Mouse (Mus musculus) liver, adult 2 months (tissue): ENCODE results near the gene Anapc2. TPM values are rescaled to one million over a fixed set of nuclear protein-coding genes. Genes with fewer than 3 reads are reported as not detected.
"Not testable (repeated sequence)": the region's sequence is repeated elsewhere in the genome, so short reads cannot be mapped to it uniquely, and the experiment has no call there.

Experiments
- DNase-seq: peaks from one replicate; pipeline ENCODE4 v3.0.0-alpha.2; 2011; ENCODE audit warnings: low read depth, low spot score; ENCODE audit errors: extremely low read depth
- H3K27ac ChIP-seq: fragments of 200-500 bp; replicated peaks from 2 replicates; pipeline ENCODE4 v1.5.1; 2012; ENCODE audit warnings: low read depth, mild to moderate bottlenecking, control low read depth, inconsistent platforms, low read length; ENCODE audit not compliant: insufficient read depth
- H3K27me3 ChIP-seq: fragments of 200-500 bp; 2 replicates; pipeline ENCODE4 v1.6.1; 2012; ENCODE audit warnings: mild to moderate bottlenecking, moderate library complexity, low read length, inconsistent platforms; ENCODE audit not compliant: control insufficient read depth, insufficient read depth
- H3K36me3 ChIP-seq: fragments of 200-500 bp; 2 replicates; pipeline ENCODE4 v1.6.1; 2012; ENCODE audit warnings: low read length, inconsistent platforms; ENCODE audit not compliant: control insufficient read depth, insufficient read depth
- H3K4me1 ChIP-seq: fragments of 200-500 bp; 2 replicates; pipeline ENCODE4 v1.6.1; 2011; ENCODE audit warnings: low read length; ENCODE audit not compliant: control insufficient read depth, insufficient read depth
- H3K4me3 ChIP-seq: fragments of 200-500 bp; 2 replicates; pipeline ENCODE4 v1.5.1; 2011; ENCODE audit warnings: low read depth, mild to moderate bottlenecking, control low read depth, low read length, moderate library complexity; ENCODE audit not compliant: insufficient read depth
- H3K79me2 ChIP-seq: fragments of 200-500 bp; 2 replicates; pipeline ENCODE4 v1.6.1; 2012; ENCODE audit warnings: inconsistent platforms, mild to moderate bottlenecking, low read length, moderate library complexity; ENCODE audit not compliant: control insufficient read depth, insufficient read depth
- H3K9ac ChIP-seq: fragments of 200-500 bp; 2 replicates; pipeline ENCODE4 v1.6.1; 2012; ENCODE audit warnings: low read depth, mild to moderate bottlenecking, control low read depth, inconsistent platforms, low read length
- CTCF ChIP-seq: fragments of 200-500 bp; IDR thresholded peaks from 2 replicates; pipeline ENCODE4 v1.5.1; 2011; ENCODE audit warnings: low read depth, low read length, control low read depth
- POLR2A ChIP-seq: fragments of 200-500 bp; IDR thresholded peaks from 2 replicates; pipeline ENCODE4 v1.6.1; 2011; ENCODE audit warnings: low read length, control low read depth; ENCODE audit not compliant: insufficient read depth; ENCODE audit errors: extremely low read depth
- WGBS: fragments of 180-500 bp; shearing (Covaris S2); methylation state at CpG from one replicate; pipeline ENCODE4 v1.1.7; 2018; 5-methylcytosine and 5-hydroxymethylcytosine counted together
- polyA plus RNA-seq: library from polyadenylated mRNA; depleted of rRNA; stranded (reverse); fragments of >200 nt; gene quantifications from 2 replicates; pipeline ENCODE4 v1.2.3, GENCODE M21; 2012
- total RNA-seq: library from RNA; depleted of rRNA; stranded (reverse); fragments of >200 nt; gene quantifications from 2 replicates; pipeline ENCODE4 v1.2.3, GENCODE M21; 2014

Gene Anapc2
- total and polyA plus RNA-seq, 2 experiments, result 24.0 to 52.1 TPM

- DNase-seq, result no peak
- Histone ChIP-seq H3K27me3 (0 out of 2 replicates have a peak, but pooled peaks cover 7% of the 10 kb centered on the region), H3K36me3 (no peaks in the 10 kb centered on the region), H3K27ac (no peak overlapping the region), H3K4me3 (no peak overlapping the region), H3K4me1 (peaks cover 4% of the 10 kb centered on the region; the same call in 1 of the 2 replicates), H3K9ac (no peak overlapping the region), H3K79me2 (no peaks in the 10 kb centered on the region; the same call in 1 of the 2 replicates)
- 85% methylated on average over 8 of the region's 8 CpGs for WGBS
- no peak for TF ChIP-seq POLR2A
- TF ChIP-seq CTCF, result no peak
Measured at GRCm38 (mm10) chr2:25243342-25243741, 28.9 kb upstream of the Anapc2 start.

GRCm38 (mm10) chr2:25244144-25244543 is 28.1 kb upstream of the Anapc2 start:
- 87% methylated on average over 4 of the region's 4 CpGs for WGBS
- H3K9ac ChIP-seq, result no peak overlapping the region
- no peaks in the 10 kb centered on the region; the same call in 1 of the 2 replicates for H3K79me2 ChIP-seq
- H3K36me3 ChIP-seq, result no peaks in the 10 kb centered on the region
- no peak overlapping the region for H3K27ac ChIP-seq
- peaks cover 4% of the 10 kb centered on the region; the same call in 1 of the 2 replicates for H3K4me1 ChIP-seq
- DNase-seq, result no peak
- 0 out of 2 replicates have a peak, but pooled peaks cover 7% of the 10 kb centered on the region for H3K27me3 ChIP-seq
- TF ChIP-seq POLR2A, result no peak
- no peak for TF ChIP-seq CTCF
- no peak overlapping the region for H3K4me3 ChIP-seq

GRCm38 (mm10) chr2:25246183-25247072 is 25.9 kb upstream of the Anapc2 start, which contains the start of gene AL732309.1:
AL732309.1 (minus strand) TSS chr2:25246863.
- peaks cover 3% of the 10 kb centered on the region for H3K36me3 ChIP-seq
- 0 out of 2 replicates have a peak, but pooled peaks cover 5% of the 10 kb centered on the region for H3K27me3 ChIP-seq
- H3K79me2 ChIP-seq, result no peaks in the 10 kb centered on the region; the same call in 1 of the 2 replicates
- no peak within 1 kb of the TSS for H3K27ac ChIP-seq
- TF ChIP-seq POLR2A, result no peak
- TF ChIP-seq CTCF, result no peak
- no peak within 1 kb of the TSS for H3K9ac ChIP-seq
- 85% methylated on average over 10 of the region's 10 CpGs for WGBS
- H3K4me1 ChIP-seq, result no peaks in the 10 kb centered on the region
- no peak for DNase-seq
- H3K4me3 ChIP-seq, result no peak within 1 kb of the TSS

- TF ChIP-seq POLR2A (no peak), CTCF (peak; percentile 36; the same call in 1 of the 2 replicates)
Measured at GRCm38 (mm10) chr2:25252331-25252730, 19.9 kb upstream of the Anapc2 start.

GRCm38 (mm10) chr2:25255284-25255779 is 16.9 kb upstream of the Anapc2 start, which contains the start of gene Tmem203:
Tmem203 (plus strand) TSS chr2:25255439.
- H3K79me2 ChIP-seq, result peaks cover 2% of the 10 kb centered on the region; the same call in 1 of the 2 replicates
- peak; percentile 68 for DNase-seq
- H3K4me1 ChIP-seq, result peaks cover 9% of the 10 kb centered on the region
- no peaks in the 10 kb centered on the region for H3K27me3 ChIP-seq
- peaks cover 3% of the 10 kb centered on the region; the same call in 1 of the 2 replicates for H3K36me3 ChIP-seq
- peak within 1 kb of the TSS; percentile 83 for H3K9ac ChIP-seq
- under 1% methylated on average over 39 of the region's 39 CpGs for WGBS
- H3K4me3 ChIP-seq, result peak within 1 kb of the TSS; percentile 78
- TF ChIP-seq POLR2A (peak; percentile 73; the same call in 1 of the 2 replicates), CTCF (no peak)
- H3K27ac ChIP-seq, result peak within 1 kb of the TSS; percentile 51

More at GRCm38 (mm10) chr2:25252331-25252730, 19.9 kb upstream of the Anapc2 start:
- no peak overlapping the region for H3K4me3 ChIP-seq
- H3K27me3 ChIP-seq, result no peaks in the 10 kb centered on the region
- no peak overlapping the region for H3K27ac ChIP-seq
- peaks cover 2% of the 10 kb centered on the region; the same call in 1 of the 2 replicates for H3K79me2 ChIP-seq
- H3K4me1 ChIP-seq, result peaks cover 9% of the 10 kb centered on the region
- peak; percentile 19 for DNase-seq
- peaks cover 5% of the 10 kb centered on the region for H3K36me3 ChIP-seq
- H3K9ac ChIP-seq, result no peak overlapping the region
- 79% methylated on average over 1 of the region's 1 CpGs for WGBS

GRCm38 (mm10) chr2:25256443-25257109 is 15.7 kb upstream of the Anapc2 start:
- H3K27ac ChIP-seq, H3K79me2 ChIP-seq, H3K36me3 ChIP-seq, DNase-seq, H3K4me1 ChIP-seq, H3K27me3 ChIP-seq: not testable (repeated sequence)
- 59% methylated on average over 12 of the region's 12 CpGs for WGBS
- H3K4me3 ChIP-seq, result 0 out of 2 replicates have a peak overlapping the region, but pooled peaks have one; percentile 78
- H3K9ac ChIP-seq, result peak overlapping the region; percentile 28; the same call in 1 of the 2 replicates

- H3K27me3 ChIP-seq, H3K36me3 ChIP-seq, H3K27ac ChIP-seq, H3K79me2 ChIP-seq, H3K4me1 ChIP-seq, H3K4me3 ChIP-seq, DNase-seq, H3K9ac ChIP-seq: not testable (repeated sequence)
- WGBS, result 83% methylated on average over 5 of the region's 5 CpGs
Measured at GRCm38 (mm10) chr2:25257250-25257649, 15.0 kb upstream of the Anapc2 start.
